Mouse (Mus musculus): ENCODE measurements around the gene Anpep. TPM values are rescaled to one million over a fixed set of nuclear protein-coding genes. Genes with fewer than 3 reads are reported as not detected.

Gene Anpep
- polyA plus RNA-seq, 1 experiment from 2014 or later, result 26.3 TPM

- H3K27ac ChIP-seq (ENCODE audit: low read length), result no peak within 1 kb of the TSS
- H3K4me3 ChIP-seq (ENCODE audit: low read depth, low read length), result peak within 1 kb of the TSS; percentile 28
- H3K36me3 ChIP-seq (ENCODE audit: control insufficient read depth, insufficient read depth, low read length), result no peaks in the 10 kb centered on the region
- 10% methylated on average over 69 of the region's 71 CpGs for WGBS
- peaks cover 6% of the 10 kb centered on the region; the same call in 1 of the 2 replicates for H3K4me1 ChIP-seq (ENCODE audit: control insufficient read depth, insufficient read depth, low read length)
- H3K9ac ChIP-seq (replicated peaks; ENCODE audit: low read depth, low read length), result no peak within 1 kb of the TSS
- H3K27me3 ChIP-seq (ENCODE audit: control insufficient read depth, insufficient read depth, low read length), result peaks cover 6% of the 10 kb centered on the region; the same call in 1 of the 2 replicates
- ATAC-seq (ENCODE audit: insufficient number of reproducible peaks, insufficient read depth, low FRiP score, low read depth), result peak; percentile 51; the same call in 1 of the 2 replicates
- H3K4me2 ChIP-seq (replicated peaks; ENCODE audit: low read depth, low read length), result peak within 1 kb of the TSS; percentile 64
- no peaks in the 10 kb centered on the region for H3K9me3 ChIP-seq (ENCODE audit: control insufficient read depth, low read depth, low read length)
These were observed 50.0 kb downstream of the Anpep start, which contains the start of gene Mesp2 for GRCm38 (mm10) chr7:79810611-79811506. Gene Mesp2, plus strand, starts transcription at chr7:79810727.

DNA sequence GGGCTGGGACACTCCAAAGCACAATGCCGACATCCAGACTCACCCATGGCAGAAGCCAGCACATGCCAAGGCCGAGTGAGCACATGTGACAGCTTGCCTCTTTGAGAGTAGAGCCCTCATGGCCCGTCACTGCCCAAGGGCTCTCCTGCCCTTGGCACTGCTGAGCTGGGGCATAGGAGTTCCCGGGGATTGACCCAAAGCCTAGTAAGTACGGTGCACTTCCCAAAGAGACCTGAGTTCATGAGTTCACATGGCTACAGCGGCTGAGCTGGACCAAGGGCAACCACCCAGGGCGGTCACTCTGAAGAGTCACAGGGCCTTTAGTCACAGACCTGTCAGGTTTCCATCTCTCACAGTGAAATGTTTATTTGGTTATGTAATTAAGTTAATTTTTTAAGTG, 52.3 kb downstream of the Anpep start:
- WGBS, result 82% methylated on average over 7 of the region's 7 CpGs
- no peak for ATAC-seq (ENCODE audit: insufficient number of reproducible peaks, insufficient read depth, low FRiP score, low read depth)
- H3K9me3 ChIP-seq (ENCODE audit: control insufficient read depth, low read depth, low read length), result no peaks in the 10 kb centered on the region

GRCm38 (mm10) chr7:79803887-79804286, 57.0 kb downstream of the Anpep start:
- no peak overlapping the region for H3K9ac ChIP-seq (replicated peaks; ENCODE audit: low read depth, low read length)
- no peaks in the 10 kb centered on the region for H3K9me3 ChIP-seq (ENCODE audit: control insufficient read depth, low read depth, low read length)
- H3K4me1 ChIP-seq (ENCODE audit: control insufficient read depth, insufficient read depth, low read length), result no peaks in the 10 kb centered on the region
- 49% methylated on average over 2 of the region's 2 CpGs for WGBS
- H3K4me2 ChIP-seq (replicated peaks; ENCODE audit: low read depth, low read length), result no peak overlapping the region
- no peak overlapping the region for H3K4me3 ChIP-seq (ENCODE audit: low read depth, low read length)
- ATAC-seq (ENCODE audit: insufficient number of reproducible peaks, insufficient read depth, low FRiP score, low read depth), result 0 out of 2 replicates have a peak, but pooled peaks have one; percentile 39
- no peaks in the 10 kb centered on the region for H3K36me3 ChIP-seq (ENCODE audit: control insufficient read depth, insufficient read depth, low read length)
- no peaks in the 10 kb centered on the region for H3K27me3 ChIP-seq (ENCODE audit: control insufficient read depth, insufficient read depth, low read length)
- no peak overlapping the region for H3K27ac ChIP-seq (ENCODE audit: low read length)

More for the DNA sequence above, 52.3 kb downstream of the Anpep start:
- no peak overlapping the region for H3K4me2 ChIP-seq (replicated peaks; ENCODE audit: low read depth, low read length)
- H3K36me3 ChIP-seq (ENCODE audit: control insufficient read depth, insufficient read depth, low read length), result no peaks in the 10 kb centered on the region
- H3K4me3 ChIP-seq (ENCODE audit: low read depth, low read length), result no peak overlapping the region
- H3K27me3 ChIP-seq (ENCODE audit: control insufficient read depth, insufficient read depth, low read length), result peaks cover 6% of the 10 kb centered on the region; the same call in 1 of the 2 replicates
- H3K9ac ChIP-seq (replicated peaks; ENCODE audit: low read depth, low read length), result no peak overlapping the region
- no peak overlapping the region for H3K27ac ChIP-seq (ENCODE audit: low read length)
- peaks cover 6% of the 10 kb centered on the region; the same call in 1 of the 2 replicates for H3K4me1 ChIP-seq (ENCODE audit: control insufficient read depth, insufficient read depth, low read length)

GRCm38 (mm10) chr7:79802037-79802436, 58.8 kb downstream of the Anpep start:
- Histone ChIP-seq H3K27ac (ENCODE audit: low read length) (no peak overlapping the region), H3K4me3 (ENCODE audit: low read depth, low read length) (no peak overlapping the region), H3K4me2 (replicated peaks; ENCODE audit: low read depth, low read length) (no peak overlapping the region), H3K9ac (replicated peaks; ENCODE audit: low read depth, low read length) (no peak overlapping the region), H3K27me3 (ENCODE audit: control insufficient read depth, insufficient read depth, low read length) (no peaks in the 10 kb centered on the region), H3K9me3 (ENCODE audit: control insufficient read depth, low read depth, low read length) (no peaks in the 10 kb centered on the region), H3K36me3 (ENCODE audit: control insufficient read depth, insufficient read depth, low read length) (no peaks in the 10 kb centered on the region), H3K4me1 (ENCODE audit: control insufficient read depth, insufficient read depth, low read length) (no peaks in the 10 kb centered on the region)
- WGBS, result 49% methylated on average over 5 of the region's 5 CpGs
- no peak for ATAC-seq (ENCODE audit: insufficient number of reproducible peaks, insufficient read depth, low FRiP score, low read depth)

DNA sequence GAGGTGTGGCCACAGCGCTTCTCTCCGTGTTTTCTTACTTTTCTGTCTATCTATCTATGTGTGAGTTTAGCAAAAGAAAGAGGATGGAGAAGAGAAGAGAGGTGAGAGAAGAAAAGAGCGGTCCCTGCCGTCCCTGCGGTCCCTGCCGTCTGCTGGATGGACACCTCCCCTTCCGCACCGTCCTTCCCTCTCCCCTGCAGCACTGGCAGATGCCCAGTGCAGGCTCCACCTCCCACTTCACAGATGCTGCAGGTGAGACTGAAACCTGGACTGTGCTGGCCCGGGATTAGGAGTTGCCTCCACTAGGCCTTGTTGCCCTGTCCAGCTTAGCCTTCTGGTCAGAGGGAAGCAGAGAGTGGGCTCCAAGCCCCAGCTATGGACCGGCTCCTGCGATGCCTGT, 59.5 kb downstream of the Anpep start:
- H3K4me1 ChIP-seq (ENCODE audit: control insufficient read depth, insufficient read depth, low read length), result no peaks in the 10 kb centered on the region
- H3K9ac ChIP-seq (replicated peaks; ENCODE audit: low read depth, low read length), result no peak overlapping the region
- WGBS, result 75% methylated on average over 11 of the region's 11 CpGs
- H3K27ac ChIP-seq (ENCODE audit: low read length), result no peak overlapping the region
- H3K36me3 ChIP-seq (ENCODE audit: control insufficient read depth, insufficient read depth, low read length), result no peaks in the 10 kb centered on the region
- no peak overlapping the region for H3K4me3 ChIP-seq (ENCODE audit: low read depth, low read length)
- H3K9me3 ChIP-seq (ENCODE audit: control insufficient read depth, low read depth, low read length), result no peaks in the 10 kb centered on the region
- no peaks in the 10 kb centered on the region for H3K27me3 ChIP-seq (ENCODE audit: control insufficient read depth, insufficient read depth, low read length)
- no peak overlapping the region for H3K4me2 ChIP-seq (replicated peaks; ENCODE audit: low read depth, low read length)
- no peak for ATAC-seq (ENCODE audit: insufficient number of reproducible peaks, insufficient read depth, low FRiP score, low read depth)

DNA sequence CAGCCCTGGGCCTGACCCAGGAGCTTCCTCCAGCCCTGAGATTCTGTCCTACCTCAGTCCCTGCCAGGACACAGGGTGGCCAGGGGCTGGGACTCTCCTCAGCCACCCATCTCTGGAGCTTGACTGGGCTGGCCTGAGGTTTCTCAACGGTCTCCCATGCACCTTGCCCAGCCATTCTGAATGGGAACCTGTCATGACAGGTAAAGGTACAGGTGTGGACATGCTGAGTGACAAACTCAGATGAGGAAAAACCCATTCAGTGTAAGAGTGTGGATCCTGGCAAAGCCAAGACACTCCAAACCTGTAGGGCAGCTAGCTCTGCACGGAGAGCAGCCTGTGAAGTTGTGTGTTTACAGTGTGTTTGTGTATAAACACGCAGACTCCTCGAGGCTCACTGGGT, 60.5 kb downstream of the Anpep start:
- Histone ChIP-seq H3K4me3 (ENCODE audit: low read depth, low read length) (no peak overlapping the region), H3K4me2 (replicated peaks; ENCODE audit: low read depth, low read length) (no peak overlapping the region), H3K9ac (replicated peaks; ENCODE audit: low read depth, low read length) (no peak overlapping the region), H3K36me3 (ENCODE audit: control insufficient read depth, insufficient read depth, low read length) (no peaks in the 10 kb centered on the region), H3K9me3 (ENCODE audit: control insufficient read depth, low read depth, low read length) (no peaks in the 10 kb centered on the region), H3K27ac (ENCODE audit: low read length) (no peak overlapping the region), H3K27me3 (ENCODE audit: control insufficient read depth, insufficient read depth, low read length) (no peaks in the 10 kb centered on the region), H3K4me1 (ENCODE audit: control insufficient read depth, insufficient read depth, low read length) (no peaks in the 10 kb centered on the region)
- 64% methylated on average over 4 of the region's 4 CpGs for WGBS
- no peak for ATAC-seq (ENCODE audit: insufficient number of reproducible peaks, insufficient read depth, low FRiP score, low read depth)

DNA sequence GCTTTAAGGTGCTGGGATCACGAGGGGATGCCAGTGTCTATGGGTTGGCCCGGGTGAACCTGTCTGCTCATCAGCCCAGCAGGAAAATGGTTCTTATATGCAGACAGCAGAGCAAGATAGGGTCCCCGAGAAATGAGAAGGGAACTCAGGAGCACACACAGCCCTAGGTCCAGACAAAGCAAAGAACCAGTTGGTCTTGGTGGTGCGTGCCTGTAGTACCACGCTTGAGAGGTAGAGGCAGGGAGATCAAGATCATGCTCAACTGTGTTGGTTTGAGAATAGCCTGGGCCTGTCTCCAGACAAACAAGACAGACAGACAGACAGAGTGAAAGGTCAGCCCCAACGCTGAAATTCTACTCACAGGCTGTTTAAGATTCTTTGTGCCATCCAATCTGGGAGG, 61.4 kb downstream of the Anpep start:
- no peak overlapping the region for H3K4me2 ChIP-seq (replicated peaks; ENCODE audit: low read depth, low read length)
- H3K9me3 ChIP-seq (ENCODE audit: control insufficient read depth, low read depth, low read length), result no peaks in the 10 kb centered on the region
- no peak overlapping the region for H3K9ac ChIP-seq (replicated peaks; ENCODE audit: low read depth, low read length)
- H3K27ac ChIP-seq (ENCODE audit: low read length), result no peak overlapping the region
- no peak for ATAC-seq (ENCODE audit: insufficient number of reproducible peaks, insufficient read depth, low FRiP score, low read depth)
- H3K27me3 ChIP-seq (ENCODE audit: control insufficient read depth, insufficient read depth, low read length), result no peaks in the 10 kb centered on the region
- H3K4me1 ChIP-seq (ENCODE audit: control insufficient read depth, insufficient read depth, low read length), result no peaks in the 10 kb centered on the region
- H3K36me3 ChIP-seq (ENCODE audit: control insufficient read depth, insufficient read depth, low read length), result no peaks in the 10 kb centered on the region
- H3K4me3 ChIP-seq (ENCODE audit: low read depth, low read length), result no peak overlapping the region
- WGBS, result 71% methylated on average over 6 of the region's 6 CpGs

DNA sequence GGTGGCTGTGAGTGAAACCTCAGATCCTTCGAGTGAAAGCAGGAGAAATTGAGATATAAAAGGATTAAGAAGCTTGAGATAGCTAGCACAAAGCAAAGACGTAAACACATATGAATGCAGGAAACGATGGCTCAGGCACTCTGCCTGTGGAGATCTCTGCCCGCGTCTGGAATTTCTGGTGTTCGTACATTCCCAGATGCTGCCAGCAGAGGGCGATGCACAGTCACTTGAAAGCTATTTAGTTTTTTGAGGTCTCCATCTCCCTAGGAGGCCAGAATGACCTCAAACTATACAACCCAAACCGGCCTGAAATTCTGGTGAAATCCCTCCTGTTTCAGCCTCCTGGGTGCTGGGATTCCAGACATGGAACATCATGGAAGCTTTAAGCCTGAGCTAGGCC, 61.8 kb downstream of the Anpep start:
- no peak overlapping the region for H3K4me2 ChIP-seq (replicated peaks; ENCODE audit: low read depth, low read length)
- H3K36me3 ChIP-seq (ENCODE audit: control insufficient read depth, insufficient read depth, low read length), result no peaks in the 10 kb centered on the region
- H3K4me1 ChIP-seq (ENCODE audit: control insufficient read depth, insufficient read depth, low read length), result no peaks in the 10 kb centered on the region
- H3K4me3 ChIP-seq (ENCODE audit: low read depth, low read length), result no peak overlapping the region
- H3K27me3 ChIP-seq (ENCODE audit: control insufficient read depth, insufficient read depth, low read length), result peaks cover under 1% of the 10 kb centered on the region; the same call in 1 of the 2 replicates
- no peak overlapping the region for H3K27ac ChIP-seq (ENCODE audit: low read length)
- H3K9me3 ChIP-seq (ENCODE audit: control insufficient read depth, low read depth, low read length), result no peaks in the 10 kb centered on the region
- no peak for ATAC-seq (ENCODE audit: insufficient number of reproducible peaks, insufficient read depth, low FRiP score, low read depth)
- WGBS, result 2% methylated on average over 8 of the region's 8 CpGs
- no peak overlapping the region for H3K9ac ChIP-seq (replicated peaks; ENCODE audit: low read depth, low read length)

All from stomach, embryonic 14.5 days (tissue).